Mouse (Mus musculus) adrenal gland, adult 8-10 months (tissue): ENCODE results near the gene Thsd4. TPM values are rescaled to one million over a fixed set of nuclear protein-coding genes. Genes with fewer than 3 reads are reported as not detected.

ENCODE experiments used
- DNase-seq: peaks from one replicate; pipeline ENCODE4 v3.0.0; 2022
- total RNA-seq, 4 experiments: library from RNA; stranded (reverse); gene quantifications; 2 replicates each; pipeline ENCODE4 v1.2.4; 2022

Thsd4 gene
- total RNA-seq, 4 experiments from 2014 or later = 4.2 to 8.1 (median 6.3) TPM

DNA sequence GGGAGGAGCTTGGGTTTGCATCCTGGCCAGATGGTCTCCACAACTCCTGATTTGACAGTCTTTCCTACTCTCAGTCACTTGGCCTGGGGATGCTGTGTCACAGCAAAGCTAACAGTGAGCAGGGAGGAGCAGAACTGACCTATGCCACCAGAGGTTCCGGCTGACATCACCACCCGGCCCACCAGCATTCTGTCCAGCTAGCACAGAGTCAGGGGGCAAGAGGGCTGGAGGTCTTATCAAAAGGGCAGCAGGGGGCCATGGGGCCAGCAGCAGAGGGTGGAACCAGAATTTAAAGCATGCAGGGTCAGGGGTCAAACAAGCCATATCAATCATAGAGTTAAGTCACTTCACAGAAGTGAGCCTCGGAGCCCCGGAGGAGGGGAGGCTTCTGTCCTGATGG, 4.7 kb downstream of the Thsd4 start:
- DNase-seq = no peak

DNA sequence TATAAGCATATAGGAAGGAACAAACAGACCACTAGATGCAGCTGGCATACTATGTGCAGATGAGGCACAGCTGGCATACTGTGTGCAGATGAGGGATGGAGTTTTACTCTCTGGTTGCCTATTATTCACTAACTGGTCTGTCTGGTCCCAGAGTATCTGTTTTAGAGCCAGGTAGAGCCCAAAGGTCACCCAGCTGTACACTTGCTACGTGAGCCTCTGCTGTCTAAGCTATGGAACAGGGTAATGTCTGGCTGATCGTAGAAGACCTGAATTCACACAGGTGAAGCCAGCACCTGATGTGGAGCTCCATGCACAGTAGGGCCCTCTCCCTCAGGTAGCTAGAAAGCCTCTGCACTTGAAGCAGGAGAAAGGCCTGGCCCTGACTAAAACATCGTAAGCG, 5.5 kb downstream of the Thsd4 start:
- no peak for DNase-seq

DNA sequence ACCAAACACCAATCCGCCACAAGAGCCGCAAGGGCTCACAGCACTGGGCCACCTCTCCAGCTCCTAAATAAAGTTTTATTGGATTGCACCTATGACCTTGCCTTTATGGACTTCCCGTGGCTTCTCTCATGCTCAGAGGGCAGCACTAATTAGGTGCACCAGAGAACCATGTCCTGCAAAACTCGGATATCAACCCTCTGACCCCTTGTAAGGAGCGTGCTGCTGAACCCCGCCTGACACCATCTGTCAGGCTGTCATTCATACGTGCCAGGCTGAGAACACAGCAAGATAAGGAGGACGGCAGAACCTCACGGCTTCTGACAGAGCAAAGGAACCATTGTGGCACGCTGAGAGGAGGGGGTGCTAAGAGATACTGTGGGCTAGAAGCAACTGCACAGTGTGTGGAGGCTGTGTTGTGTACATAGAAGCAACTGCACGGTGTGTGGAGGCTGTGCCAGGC, 8.5 kb downstream of the Thsd4 start:
- DNase-seq = no peak

DNA sequence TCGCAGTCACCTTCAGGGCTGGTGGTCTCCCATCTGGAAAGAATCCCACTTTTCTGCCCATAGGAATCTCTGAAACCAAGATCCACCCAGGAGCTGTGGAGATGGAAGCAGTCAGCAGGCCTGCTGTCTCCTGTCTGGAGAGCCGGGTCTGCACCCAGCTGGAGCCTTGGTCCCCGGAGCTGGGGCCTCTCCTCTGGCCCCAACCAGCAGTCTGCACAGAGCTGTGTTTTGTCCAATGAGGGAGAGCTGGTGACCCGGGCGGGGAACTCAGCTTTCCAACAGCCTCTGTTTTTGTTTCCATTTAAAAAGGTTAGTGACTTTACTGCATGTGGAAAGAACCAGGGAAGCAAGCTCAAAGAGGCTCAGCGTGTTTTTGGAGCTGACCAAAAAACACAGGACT, 11.0 kb downstream of the Thsd4 start:
- DNase-seq = no peak

DNA sequence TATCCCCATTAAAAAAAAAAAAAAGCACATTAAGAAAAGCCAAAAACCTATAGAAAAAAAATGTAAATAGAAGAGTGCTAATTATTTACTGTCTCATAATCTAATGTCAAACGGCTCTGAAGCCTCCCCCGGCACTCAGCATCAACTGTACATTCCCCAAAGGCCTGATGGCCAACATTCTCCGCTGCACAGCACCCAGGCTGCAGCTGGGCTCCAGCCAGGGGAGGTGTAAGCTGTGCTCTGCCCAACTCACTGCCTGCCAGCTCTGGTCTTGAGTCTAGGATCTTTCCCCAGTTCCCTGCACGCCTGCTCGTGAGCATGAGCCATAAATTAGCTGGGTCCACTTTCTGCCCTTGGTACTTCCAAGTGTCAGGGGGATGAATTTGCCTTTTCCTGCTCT, 15.7 kb downstream of the Thsd4 start:
- no peak for DNase-seq

- DNase-seq = peak; percentile 48
These were observed 17.2 kb downstream of the Thsd4 start for GRCm38 (mm10) chr9:60504378-60505285.

- DNase-seq = peak; percentile 30
These were observed 19.6 kb downstream of the Thsd4 start for GRCm38 (mm10) chr9:60502220-60502619.

DNA sequence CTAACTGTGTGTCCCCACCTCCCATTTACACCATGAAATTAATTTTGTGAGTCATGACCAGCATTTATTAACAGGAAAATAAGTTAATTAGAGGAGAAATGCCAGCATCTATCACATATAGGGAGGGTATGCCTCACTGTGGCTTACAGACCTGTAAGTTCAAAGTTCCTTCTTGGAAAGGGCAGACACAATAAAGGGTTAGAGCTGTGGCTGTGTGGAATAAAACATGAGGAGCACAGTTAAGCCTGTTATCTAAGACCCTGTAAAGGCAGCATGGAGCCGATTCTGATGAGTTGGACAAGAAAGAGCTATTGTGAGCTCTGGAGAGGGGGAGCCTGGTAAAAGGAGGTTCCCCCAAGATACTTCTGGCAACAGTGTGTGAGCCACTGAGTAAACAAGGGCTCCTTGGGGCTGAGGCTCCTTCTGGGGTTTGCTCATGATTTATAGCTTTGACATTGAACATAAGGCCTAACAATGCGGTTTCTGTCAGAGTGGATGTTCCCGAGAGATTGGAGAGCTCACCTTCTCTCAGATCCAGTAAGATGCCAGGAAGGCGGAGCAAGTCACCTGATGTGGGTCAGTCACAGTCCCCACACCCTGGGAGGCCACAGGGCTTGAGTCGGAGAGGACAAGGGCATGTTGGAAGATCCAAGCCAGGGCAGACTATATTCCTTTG, 20.2 kb downstream of the Thsd4 start:
- DNase-seq = no peak

DNA sequence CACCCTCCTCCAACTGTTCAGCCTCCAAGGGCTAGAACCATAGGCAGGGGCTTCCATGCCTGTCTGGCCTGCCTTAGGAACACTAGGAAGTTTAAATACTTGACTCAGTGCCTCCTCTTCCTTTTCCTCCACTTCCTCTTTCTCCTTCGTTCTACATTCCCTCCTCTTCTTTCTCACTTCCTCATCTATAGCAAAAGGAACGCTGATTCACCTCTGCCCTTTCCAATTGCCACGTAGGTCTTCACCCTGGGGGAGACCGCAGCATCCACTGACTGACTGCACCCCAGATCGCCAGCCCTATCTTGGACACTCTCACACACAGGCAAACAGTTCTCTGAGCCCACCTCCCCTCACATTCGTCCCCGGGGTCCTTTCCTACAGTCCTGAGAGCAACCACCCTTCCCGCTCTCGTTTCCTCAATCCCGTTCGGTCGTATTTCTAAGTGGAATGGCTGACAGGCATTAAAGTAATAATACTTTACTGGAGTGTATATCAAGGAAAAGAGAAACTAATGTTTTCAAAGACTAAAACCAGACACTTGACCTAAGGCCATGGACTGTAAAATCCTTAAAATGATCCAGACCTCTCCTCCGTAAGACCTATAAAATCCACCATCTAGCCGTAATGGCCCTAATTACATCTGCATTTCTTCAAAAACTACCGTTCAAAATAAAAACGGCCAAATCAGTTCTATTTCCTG, 29.4 kb downstream of the Thsd4 start:
- no peak for DNase-seq

DNA sequence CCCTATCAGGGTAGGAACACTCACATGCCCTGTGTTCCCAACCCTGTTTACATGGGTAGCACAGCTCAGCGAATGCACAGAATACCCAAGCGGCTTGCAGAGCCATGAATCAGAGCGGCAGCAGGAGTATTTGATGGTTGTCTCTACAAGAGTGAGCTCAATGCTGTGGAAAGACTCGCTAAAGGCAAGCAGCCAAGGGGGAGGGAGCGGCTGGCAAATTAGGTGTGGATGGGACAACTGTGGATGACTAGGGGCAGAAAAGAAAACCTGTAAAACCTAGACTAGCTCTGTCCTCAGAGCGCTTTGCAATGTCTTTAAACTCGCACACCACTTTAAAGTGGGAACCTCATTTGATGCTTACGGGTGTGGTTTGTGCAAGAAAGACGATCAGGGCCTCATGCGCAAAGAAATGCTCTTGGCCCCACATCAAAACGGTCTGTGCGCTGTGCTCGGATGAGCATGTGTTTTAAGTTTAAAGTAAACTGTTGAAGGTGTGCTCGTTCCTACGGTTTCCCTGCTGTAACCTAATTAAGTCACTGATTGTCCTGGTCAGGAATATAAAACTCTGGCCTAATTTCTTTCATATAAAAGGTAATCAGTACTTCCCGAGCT, 30.3 kb downstream of the Thsd4 start:
- no peak for DNase-seq

- no peak for DNase-seq
These were observed 30.8 kb downstream of the Thsd4 start for GRCm38 (mm10) chr9:60491079-60491478.

GRCm38 (mm10) chr9:60488816-60489215, 33.0 kb downstream of the Thsd4 start:
- no peak for DNase-seq

- no peak for DNase-seq
These were observed 39.7 kb downstream of the Thsd4 start for GRCm38 (mm10) chr9:60482165-60482564.

GRCm38 (mm10) chr9:60480052-60480451, 41.8 kb downstream of the Thsd4 start:
- no peak for DNase-seq

DNA sequence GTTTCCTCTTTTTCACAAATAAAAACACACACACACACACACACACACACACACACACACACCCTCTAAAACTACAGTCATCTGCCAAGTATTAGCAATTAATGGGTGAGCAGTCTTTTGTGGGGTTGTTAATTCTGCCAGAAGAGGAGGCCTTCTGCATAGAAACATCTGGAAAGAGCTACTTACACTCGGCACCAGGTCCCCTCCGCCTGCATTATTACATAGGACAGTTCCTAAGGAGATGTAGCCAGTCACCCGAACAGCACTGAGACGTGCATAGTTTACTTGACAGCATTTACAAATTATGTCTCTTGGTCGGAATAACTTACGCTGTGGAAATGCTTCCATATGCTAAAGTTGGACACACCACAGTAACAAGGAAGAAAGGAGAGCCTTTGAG, 43.0 kb downstream of the Thsd4 start:
- DNase-seq = no peak

DNA sequence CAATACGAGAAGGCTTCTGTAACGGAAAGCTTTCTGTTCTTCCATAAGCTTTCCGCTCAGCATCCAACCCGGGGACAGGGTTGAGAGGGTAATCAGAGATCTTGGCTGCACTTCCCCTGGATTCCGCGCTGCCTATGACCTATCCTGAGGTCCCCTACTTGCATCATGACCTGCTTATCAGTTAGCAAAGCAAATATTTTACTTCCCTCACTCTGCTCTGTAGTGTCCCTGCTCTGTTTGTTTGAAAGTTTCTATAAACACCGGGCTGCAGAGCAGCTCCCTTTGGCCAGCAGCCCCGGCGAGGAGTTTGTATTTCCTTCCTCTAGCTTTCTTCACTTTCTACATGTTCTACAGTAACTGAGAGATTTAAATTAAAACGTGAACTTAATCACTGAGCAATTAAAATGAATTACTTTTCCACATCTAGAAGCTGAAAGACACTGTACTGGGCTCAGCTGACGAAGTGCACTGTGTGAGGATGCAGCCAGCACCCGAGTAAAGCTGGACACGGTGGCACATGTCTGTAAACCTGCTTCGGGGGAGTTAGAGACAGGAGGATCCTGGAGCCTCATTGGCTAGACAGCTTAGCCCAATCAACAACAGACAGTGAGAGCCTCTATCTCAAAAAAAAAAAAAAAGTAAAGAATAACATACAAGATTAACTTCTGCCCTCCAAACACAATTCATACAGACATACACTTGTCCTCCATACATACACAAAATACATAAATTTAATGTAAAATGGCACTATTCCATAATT, 43.7 kb downstream of the Thsd4 start:
- DNase-seq = no peak

DNA sequence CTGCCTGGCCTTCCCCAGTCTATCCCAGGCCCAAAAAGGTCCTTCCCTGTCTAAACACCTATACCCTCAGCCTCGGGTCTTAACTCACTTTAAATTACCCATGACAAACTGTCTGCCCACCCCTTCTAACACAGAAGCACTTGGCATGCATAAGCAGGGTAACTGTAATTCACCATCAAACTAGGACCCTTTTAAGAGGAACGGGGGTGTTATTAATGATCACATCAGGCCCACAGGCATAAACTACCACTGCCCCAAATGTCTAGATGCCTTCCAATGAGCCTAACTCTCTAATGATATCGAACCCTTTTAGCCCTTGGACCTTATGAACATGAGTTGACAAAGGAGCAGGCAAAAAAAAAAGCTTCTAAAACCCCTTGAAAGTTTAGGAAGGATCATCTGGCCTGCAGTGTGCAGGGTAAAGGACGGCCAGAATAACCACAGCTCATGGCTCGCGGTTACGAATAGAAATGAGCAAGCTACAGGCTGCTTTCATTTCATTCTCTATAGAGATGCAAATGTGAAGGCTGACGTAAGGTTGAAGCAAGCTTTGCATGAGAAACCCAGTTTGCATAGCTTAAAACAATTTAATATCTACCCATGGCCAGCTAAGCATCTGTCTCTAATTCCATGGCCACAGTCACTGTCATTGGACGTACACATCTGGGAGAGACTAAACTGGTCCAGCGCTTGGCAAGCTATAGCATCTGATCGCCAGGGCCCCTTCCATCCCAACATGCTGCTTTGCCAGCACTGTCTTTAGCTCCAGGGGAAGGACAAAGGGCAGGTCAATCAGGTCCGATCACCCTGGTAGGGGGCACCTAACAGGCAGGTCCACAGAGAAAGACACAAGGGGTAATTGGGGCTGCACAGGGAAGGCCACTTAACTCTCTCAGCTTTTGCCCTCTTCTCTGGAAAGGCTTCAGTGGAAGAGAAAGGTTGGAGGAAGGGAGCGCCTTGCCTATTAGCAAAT, 61.5 kb downstream of the Thsd4 start:
- no peak for DNase-seq

DNA sequence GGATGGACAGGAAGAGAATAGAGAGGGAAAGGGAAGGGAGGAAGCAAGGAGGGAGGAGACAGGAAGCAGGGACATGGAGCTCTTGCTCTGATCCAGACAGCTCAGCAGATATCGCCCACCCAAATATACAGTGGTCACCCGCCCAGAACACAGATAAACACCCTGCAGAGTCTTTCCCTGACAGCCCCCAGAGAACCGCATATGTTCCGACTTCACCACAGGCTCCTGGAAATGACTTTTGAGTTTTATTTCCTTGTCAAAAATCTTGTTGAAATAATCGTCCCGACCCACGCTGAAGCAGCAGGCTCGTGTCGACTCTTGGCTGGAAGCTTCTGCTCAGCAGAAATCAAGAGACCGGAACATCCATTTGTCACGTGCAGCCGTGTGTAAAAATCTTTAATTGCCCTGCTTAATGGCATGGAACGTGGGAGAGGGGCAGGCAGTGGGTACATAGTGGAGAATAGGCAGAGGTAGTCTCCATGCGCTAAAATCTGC, 63.3 kb downstream of the Thsd4 start:
- DNase-seq = no peak

GRCm38 (mm10) chr9:60457359-60458210, 64.3 kb downstream of the Thsd4 start:
- no peak for DNase-seq

DNA sequence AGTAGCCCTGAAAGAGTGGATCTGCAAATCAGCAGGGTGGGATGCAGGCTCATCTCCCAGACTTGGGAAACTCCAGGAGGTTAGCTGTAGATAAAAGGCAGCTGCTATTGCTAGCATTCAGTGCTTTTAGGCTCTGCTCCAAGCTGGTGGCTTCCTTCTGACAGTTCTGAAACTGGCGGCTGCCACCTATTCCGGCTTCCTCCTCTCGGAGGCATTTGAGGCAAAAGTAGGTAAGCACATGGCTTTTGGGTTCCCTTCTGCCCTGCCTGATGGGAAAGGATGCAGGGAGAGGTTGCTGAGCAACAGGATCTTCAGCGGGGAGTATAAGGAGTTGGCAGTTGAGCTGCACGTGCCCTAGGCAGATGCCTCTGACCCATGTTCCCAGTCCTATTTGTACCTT, 65.2 kb downstream of the Thsd4 start:
- DNase-seq = no peak
